Mouse (Mus musculus): ENCODE results near the gene Dupd1.
"Not testable (repeated sequence)": the region's sequence is repeated elsewhere in the genome, so short reads cannot be mapped to it uniquely, and the experiment has no call there.

Dupd1 gene

DNA sequence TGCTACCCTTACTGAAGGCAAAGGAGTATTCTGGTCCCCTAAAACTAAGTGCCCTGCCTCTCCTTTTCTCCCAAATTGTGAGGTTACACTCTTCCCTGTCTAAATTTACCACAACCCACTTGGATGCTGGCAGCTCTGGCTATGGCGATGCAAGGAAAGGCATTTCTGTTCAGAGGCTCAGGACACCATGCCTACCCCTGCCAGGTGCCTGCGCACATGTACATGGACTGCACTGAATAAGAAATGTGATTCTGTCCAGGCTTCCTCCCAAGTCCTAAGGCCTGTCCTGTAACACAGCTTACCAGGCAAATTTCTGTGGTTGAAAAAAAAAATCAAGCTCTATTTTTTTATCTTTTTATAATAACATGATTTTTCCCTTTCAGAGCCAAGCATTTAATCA is 38.2 kb downstream of the Dupd1 start:
- in situ Hi-C loops (cut with MboI; ENCODE audit: low sequenced_read_pairs): no loop called here

DNA sequence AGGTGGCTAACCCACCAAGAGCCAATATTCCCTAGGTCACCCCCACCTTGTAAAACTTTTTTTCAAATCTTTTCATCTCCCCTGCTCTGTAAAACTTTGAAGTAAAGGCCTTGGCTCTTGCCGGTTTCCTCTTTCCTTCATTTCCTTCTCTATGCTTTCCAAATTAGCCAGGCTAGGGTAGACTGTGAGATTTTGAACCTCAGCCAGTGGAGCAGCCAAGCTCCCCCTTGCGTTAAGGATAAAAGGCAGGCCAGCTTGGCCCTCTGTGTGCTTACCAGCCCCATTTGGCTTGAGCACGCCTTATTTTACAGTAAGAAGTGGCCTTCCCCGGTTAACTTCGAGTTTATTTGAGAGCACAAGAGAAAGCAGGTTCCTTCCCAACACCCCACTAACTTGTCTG is 39.9 kb downstream of the Dupd1 start:
- in situ Hi-C loops (cut with MboI; ENCODE audit: low sequenced_read_pairs): no loop called here

DNA sequence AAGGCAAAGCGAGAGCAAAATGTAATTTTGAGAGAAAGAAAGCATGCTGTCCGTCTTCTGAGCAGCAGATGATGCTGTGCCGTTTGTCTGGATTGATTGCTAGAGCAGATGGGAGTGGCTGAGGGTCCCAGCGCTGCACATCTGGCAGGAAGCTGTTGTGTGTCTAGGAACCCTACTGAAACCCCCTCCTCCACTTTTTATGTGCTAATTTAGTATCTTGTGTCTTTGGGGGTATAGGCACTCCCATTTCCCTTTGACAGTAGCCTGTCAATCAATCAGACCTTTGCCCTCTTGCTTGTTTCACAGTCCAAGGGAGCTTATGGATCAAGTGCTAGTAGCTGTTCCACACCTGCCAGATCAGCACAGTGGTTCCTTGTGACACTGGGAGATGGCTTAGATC is 41.3 kb downstream of the Dupd1 start:
- in situ Hi-C loops (cut with MboI; ENCODE audit: low sequenced_read_pairs): no loop called here

DNA sequence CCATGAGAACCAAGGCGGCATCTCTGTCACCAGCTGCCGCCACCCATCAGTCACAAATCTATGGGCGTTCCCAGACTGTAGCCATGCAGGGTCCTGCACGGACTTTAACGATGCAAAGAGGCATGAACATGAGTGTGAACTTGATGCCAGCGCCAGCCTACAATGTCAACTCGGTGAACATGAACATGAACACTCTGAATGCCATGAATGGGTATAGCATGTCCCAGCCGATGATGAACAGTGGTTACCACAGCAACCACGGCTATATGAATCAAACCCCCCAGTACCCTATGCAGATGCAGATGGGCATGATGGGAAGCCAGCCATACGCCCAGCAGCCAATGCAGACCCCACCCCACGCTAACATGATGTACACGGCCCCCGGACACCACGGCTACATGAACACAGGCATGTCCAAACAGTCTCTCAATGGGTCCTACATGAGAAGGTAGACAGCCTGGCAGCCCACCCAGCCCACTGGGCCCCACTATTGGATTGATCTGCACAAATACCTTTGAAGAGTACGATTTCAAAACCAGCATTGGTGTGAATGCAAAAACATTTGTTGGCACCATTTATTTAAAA is 43.9 kb downstream of the Dupd1 start:
- in situ Hi-C loops (cut with MboI; ENCODE audit: low sequenced_read_pairs): not testable (repeated sequence)

DNA sequence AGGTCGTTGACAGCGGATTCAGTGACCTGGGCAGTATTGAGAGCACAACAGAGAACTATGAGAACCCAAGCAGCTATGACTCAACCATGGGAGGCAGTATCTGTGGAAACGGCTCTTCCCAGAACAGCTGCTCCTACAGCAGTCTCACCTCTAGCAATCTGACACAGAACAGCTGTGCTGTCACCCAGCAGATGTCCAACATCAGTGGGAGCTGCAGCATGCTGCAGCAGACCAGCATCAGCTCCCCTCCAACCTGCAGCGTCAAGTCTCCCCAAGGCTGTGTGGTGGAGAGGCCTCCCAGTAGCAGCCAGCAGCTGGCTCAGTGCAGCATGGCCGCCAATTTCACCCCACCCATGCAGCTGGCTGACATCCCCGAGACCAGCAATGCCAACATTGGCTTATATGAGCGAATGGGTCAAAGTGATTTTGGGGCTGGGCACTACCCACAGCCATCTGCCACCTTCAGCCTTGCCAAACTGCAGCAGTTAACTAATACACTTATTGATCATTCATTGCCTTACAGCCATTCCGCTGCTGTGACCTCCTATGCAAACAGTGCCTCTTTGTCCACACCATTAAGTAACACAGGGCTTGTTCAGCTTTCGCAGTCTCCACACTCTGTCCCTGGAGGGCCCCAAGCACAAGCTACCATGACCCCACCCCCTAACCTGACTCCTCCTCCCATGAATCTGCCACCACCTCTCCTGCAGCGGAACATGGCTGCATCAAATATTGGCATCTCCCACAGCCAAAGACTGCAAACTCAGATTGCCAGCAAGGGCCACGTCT is 44.5 kb downstream of the Dupd1 start:
- in situ Hi-C loops (cut with MboI; ENCODE audit: low sequenced_read_pairs): loop anchor here (10.0 kb wide), 1 partner anchor 535 kb away; no protein-coding TSS in a partner anchor

DNA sequence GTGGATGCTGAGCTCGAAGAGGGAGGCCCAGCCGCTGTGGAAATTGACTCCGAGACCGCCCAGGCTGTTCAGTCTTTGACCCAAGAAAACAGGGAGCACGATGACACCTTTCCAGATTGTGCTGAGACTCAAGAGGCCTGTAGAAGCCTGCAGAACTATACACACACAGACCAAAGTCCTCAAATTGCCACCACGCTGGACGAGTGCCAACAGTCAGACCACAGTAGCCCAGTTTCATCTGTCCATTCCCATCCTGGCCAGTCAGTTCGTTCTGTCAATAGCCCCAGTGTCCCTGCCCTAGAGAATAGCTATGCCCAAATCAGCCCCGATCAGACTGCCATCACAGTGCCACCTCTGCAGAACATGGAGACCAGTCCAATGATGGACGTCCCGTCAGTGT is 45.2 kb downstream of the Dupd1 start:
- in situ Hi-C loops (cut with MboI; ENCODE audit: low sequenced_read_pairs): loop anchor here (10.0 kb wide), 1 partner anchor 534 kb away; no protein-coding TSS in a partner anchor

DNA sequence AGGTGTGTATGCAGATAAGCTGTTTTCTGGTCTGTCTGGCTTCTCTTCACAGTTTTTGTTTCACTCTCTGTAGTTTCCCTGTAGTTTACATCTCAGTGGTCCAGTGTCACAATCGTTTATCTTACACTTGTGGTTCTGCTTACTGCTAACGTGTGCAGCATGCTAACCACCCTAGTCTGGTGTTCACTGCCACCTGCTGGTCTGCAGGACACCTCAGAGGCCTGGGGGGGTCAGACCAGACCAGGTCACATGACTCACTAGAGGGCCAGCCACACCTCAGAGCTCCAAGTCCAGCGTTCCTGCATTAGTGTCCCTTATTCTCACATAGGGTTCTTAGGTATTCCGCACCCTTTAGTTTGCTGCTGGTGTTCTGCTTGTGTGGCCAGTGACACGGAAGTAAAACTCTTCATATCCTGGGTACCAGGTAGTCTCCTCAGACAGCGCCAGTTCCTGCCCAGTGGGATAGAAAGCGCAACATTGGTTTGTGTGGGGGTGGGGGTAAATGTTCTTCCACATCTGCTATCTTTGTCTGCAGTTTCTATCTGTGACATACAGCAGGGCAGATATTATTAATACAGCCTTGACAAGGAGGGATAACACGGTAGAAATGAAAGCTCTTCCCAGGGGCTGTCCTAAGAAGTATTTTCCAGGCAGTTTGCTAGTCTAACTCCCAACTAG is 51.8 kb downstream of the Dupd1 start:
- in situ Hi-C loops (cut with MboI; ENCODE audit: low sequenced_read_pairs): loop anchor here (10.0 kb wide), 1 partner anchor 528 kb away; no protein-coding TSS in a partner anchor

DNA sequence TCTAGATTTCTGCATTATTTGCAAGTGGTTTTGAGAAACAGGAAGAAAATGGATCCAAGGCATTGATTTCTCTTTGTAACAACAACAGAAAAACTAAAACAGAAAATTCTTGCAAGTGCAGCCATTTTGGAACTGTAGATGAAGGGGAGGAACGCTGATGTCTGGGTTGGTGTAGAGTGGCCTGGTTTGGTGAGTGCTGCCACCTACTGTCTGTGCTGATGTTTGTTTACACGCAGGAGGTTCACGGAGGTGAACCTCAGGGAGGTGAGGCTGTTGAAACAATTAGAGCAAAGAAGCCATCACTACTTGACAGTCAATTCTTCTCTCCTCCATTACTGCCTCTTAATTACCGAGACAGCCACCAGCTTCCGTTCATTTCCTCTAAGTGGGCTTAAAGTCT is 54.7 kb downstream of the Dupd1 start:
- in situ Hi-C loops (cut with MboI; ENCODE audit: low sequenced_read_pairs): loop anchor here (10.0 kb wide), 1 partner anchor 525 kb away; no protein-coding TSS in a partner anchor

DNA sequence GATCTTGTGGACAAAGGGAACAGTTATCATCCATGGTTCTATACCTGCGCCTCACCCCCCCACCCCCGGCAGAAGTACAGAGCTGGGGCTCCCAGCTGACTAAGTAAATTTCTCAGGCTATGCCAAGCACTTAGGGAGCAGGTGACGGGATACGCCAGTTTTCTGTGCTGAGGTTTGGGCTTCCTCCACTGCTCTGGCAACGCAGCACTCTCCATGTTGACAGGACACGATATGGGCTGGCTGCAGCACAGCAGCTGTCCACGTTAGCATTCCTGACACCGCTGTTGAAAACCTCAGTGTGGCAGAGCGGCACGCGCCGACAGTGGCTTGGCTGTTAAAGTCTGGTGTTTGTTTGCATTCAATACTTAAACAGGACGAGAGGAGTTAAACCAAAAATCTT is 55.2 kb downstream of the Dupd1 start:
- in situ Hi-C loops (cut with MboI; ENCODE audit: low sequenced_read_pairs): no loop called here

DNA sequence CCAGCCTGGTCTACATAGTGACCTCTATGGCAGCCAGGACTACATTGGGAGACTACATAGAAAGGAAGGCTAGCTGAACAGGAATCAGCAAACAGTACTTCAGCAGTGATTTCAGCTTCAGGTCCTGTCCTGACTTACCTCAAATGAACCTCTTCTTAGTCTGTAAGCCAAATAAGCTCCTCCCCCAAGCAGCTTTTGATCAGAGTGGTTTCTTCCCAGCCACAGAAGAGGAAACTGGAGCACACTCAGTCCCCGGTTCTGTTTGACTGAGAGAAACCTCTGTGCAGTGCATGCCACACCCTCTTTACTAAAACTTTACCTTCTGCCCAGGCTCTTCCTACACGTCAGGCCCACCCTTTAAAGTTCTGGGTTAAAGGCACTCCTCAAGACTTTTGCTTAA is 60.6 kb downstream of the Dupd1 start:
- in situ Hi-C loops (cut with MboI; ENCODE audit: low sequenced_read_pairs): no loop called here

DNA sequence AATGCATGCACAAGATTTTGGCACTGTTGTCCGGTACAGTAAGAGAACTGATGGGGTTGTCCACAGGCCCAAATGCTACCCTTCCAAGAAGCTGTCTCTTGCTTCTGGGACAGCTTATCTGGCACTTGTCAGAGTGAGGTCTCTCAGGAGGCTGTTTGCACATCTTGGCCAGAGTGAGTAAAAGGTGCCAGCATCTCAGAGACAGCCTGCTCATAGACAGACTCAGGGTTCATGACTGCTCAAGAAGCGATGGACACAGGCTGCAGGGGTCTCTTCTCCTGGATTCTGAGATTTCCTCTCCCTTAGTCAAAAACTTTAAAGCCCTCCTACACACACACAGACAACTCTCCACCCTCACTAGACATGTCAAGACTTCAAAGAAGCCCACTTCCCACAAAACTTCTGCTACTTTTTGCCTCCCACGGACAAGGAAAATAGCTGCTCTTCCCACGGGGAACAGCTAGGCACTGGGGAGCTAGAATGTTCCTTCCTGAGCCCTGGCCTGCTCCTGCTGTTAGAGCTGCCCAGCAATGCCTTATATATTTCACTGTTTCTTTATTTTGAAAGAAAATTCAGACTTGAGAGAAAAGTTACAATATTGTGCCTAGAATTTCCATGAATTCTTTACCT is 73.5 kb downstream of the Dupd1 start:
- in situ Hi-C loops (cut with MboI; ENCODE audit: low sequenced_read_pairs): no loop called here

DNA sequence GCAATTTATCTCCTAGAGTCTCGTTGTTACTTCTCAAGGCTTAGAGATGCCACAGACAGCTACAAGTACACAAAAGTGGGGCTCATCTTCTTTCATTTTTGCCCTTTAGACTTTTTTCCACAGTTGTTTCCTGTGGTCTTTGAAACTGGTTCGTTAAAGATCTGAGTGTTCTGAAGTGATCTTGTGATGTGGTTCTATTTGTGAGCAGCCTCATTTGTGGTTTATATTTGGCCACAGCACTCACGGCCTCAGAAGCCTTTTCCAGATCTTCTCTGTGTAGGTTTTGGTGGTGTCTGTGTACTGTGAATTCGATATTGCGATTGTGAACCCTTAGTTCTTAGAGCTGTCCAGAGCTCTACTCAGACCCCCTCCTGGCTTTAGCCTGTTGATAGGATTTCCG is 77.8 kb downstream of the Dupd1 start:
- in situ Hi-C loops (cut with MboI; ENCODE audit: low sequenced_read_pairs): no loop called here

DNA sequence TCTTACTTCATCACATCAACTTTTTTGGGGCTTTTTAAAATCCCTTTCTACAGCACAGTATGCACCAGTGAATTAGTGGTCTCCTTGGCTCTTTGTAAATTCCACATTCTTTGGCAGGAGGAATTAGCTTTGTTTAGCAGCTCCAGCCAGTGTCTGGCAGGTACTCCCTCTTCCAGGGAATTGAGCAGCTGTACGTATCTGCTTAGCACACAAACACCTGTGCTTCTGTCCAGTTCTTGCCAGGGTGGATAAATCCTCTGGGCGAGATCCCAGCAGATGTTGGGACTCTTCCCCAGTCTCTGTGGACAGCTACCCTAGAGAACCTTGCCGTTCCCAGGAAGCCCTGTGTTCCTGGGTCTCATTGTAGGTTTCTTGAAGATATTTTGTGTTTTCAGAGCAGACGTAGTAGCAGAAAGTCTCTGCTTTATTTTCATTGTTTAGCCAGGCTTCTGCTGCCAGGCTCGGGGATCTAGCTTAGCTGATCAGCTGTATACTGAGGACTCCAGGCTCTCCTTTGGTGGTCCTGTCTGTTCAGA is 82.6 kb downstream of the Dupd1 start:
- in situ Hi-C loops (cut with MboI; ENCODE audit: low sequenced_read_pairs): no loop called here

Measured in CH12F3 (cell line).